Mouse (Mus musculus): ENCODE data around the gene Rasal3. TPM values are rescaled to one million over a fixed set of nuclear protein-coding genes. Genes with fewer than 3 reads are reported as not detected.

The Rasal3 gene
- polyA plus RNA-seq, 1 experiment from 2014 or later = 1.5 TPM

- Histone ChIP-seq H3K27me3 (ENCODE audit: control insufficient read depth, insufficient read depth, low read length) (no peaks in the 10 kb centered on the region), H3K36me3 (ENCODE audit: control insufficient read depth, insufficient read depth, low read length) (peaks cover 63% of the 10 kb centered on the region), H3K4me3 (ENCODE audit: low read depth, low read length) (no peak overlapping the region), H3K9me3 (ENCODE audit: control insufficient read depth, low read depth, low read length) (no peaks in the 10 kb centered on the region), H3K4me2 (replicated peaks; ENCODE audit: low read depth, low read length) (no peak overlapping the region), H3K4me1 (ENCODE audit: control insufficient read depth, insufficient read depth, low read length) (no peaks in the 10 kb centered on the region), H3K27ac (ENCODE audit: low read length) (no peak overlapping the region), H3K9ac (replicated peaks; ENCODE audit: low read depth, low read length) (no peak overlapping the region)
- 93% methylated on average over 6 of the region's 6 CpGs for WGBS
- no peak for ATAC-seq (ENCODE audit: insufficient number of reproducible peaks, insufficient read depth, low FRiP score, low read depth)
Measured at GRCm38 (mm10) chr17:32355031-32355430, 48.4 kb downstream of the Rasal3 start.

GRCm38 (mm10) chr17:32354211-32354610, 49.2 kb downstream of the Rasal3 start:
- Histone ChIP-seq H3K27me3 (ENCODE audit: control insufficient read depth, insufficient read depth, low read length) (no peaks in the 10 kb centered on the region), H3K4me3 (ENCODE audit: low read depth, low read length) (no peak overlapping the region), H3K9me3 (ENCODE audit: control insufficient read depth, low read depth, low read length) (no peaks in the 10 kb centered on the region), H3K9ac (replicated peaks; ENCODE audit: low read depth, low read length) (no peak overlapping the region), H3K4me2 (replicated peaks; ENCODE audit: low read depth, low read length) (no peak overlapping the region), H3K36me3 (ENCODE audit: control insufficient read depth, insufficient read depth, low read length) (peaks cover 55% of the 10 kb centered on the region), H3K4me1 (ENCODE audit: control insufficient read depth, insufficient read depth, low read length) (peaks cover 4% of the 10 kb centered on the region; the same call in 1 of the 2 replicates), H3K27ac (ENCODE audit: low read length) (no peak overlapping the region)
- no peak for ATAC-seq (ENCODE audit: insufficient number of reproducible peaks, insufficient read depth, low FRiP score, low read depth)
- WGBS = 71% methylated on average over 5 of the region's 5 CpGs

- peaks cover 9% of the 10 kb centered on the region; the same call in 1 of the 2 replicates for H3K4me1 ChIP-seq (ENCODE audit: control insufficient read depth, insufficient read depth, low read length)
- H3K27me3 ChIP-seq (ENCODE audit: control insufficient read depth, insufficient read depth, low read length) = no peaks in the 10 kb centered on the region
- H3K4me2 ChIP-seq (replicated peaks; ENCODE audit: low read depth, low read length) = no peak overlapping the region
- no peak overlapping the region for H3K27ac ChIP-seq (ENCODE audit: low read length)
- no peaks in the 10 kb centered on the region for H3K9me3 ChIP-seq (ENCODE audit: control insufficient read depth, low read depth, low read length)
- no peak overlapping the region for H3K9ac ChIP-seq (replicated peaks; ENCODE audit: low read depth, low read length)
- no peak overlapping the region for H3K4me3 ChIP-seq (ENCODE audit: low read depth, low read length)
- no peak for ATAC-seq (ENCODE audit: insufficient number of reproducible peaks, insufficient read depth, low FRiP score, low read depth)
- peaks cover 49% of the 10 kb centered on the region for H3K36me3 ChIP-seq (ENCODE audit: control insufficient read depth, insufficient read depth, low read length)
- WGBS = 85% methylated on average over 4 of the region's 4 CpGs
Measured at GRCm38 (mm10) chr17:32353696-32354095, 49.7 kb downstream of the Rasal3 start.

- Histone ChIP-seq H3K4me1 (ENCODE audit: control insufficient read depth, insufficient read depth, low read length) (peaks cover 9% of the 10 kb centered on the region; the same call in 1 of the 2 replicates), H3K4me2 (replicated peaks; ENCODE audit: low read depth, low read length) (no peak overlapping the region), H3K27me3 (ENCODE audit: control insufficient read depth, insufficient read depth, low read length) (no peaks in the 10 kb centered on the region), H3K9me3 (ENCODE audit: control insufficient read depth, low read depth, low read length) (no peaks in the 10 kb centered on the region), H3K27ac (ENCODE audit: low read length) (no peak overlapping the region), H3K36me3 (ENCODE audit: control insufficient read depth, insufficient read depth, low read length) (peaks cover 30% of the 10 kb centered on the region), H3K9ac (replicated peaks; ENCODE audit: low read depth, low read length) (no peak overlapping the region), H3K4me3 (ENCODE audit: low read depth, low read length) (no peak overlapping the region)
- ATAC-seq (ENCODE audit: insufficient number of reproducible peaks, insufficient read depth, low FRiP score, low read depth) = no peak
Measured at GRCm38 (mm10) chr17:32351726-32352125, 51.7 kb downstream of the Rasal3 start.

- WGBS = 63% methylated on average over 3 of the region's 3 CpGs
Measured at GRCm38 (mm10) chr17:32351269-32351668, 52.1 kb downstream of the Rasal3 start.

GRCm38 (mm10) chr17:32350382-32350983, 52.9 kb downstream of the Rasal3 start, which contains the start of gene Akap8l:
Akap8l (minus strand) TSS chr17:32350607.
- peak; percentile 99 for ATAC-seq (ENCODE audit: insufficient number of reproducible peaks, insufficient read depth, low FRiP score, low read depth)
- Histone ChIP-seq H3K9me3 (ENCODE audit: control insufficient read depth, low read depth, low read length) (no peaks in the 10 kb centered on the region), H3K9ac (replicated peaks; ENCODE audit: low read depth, low read length) (peak within 1 kb of the TSS; percentile 43), H3K27me3 (ENCODE audit: control insufficient read depth, insufficient read depth, low read length) (no peaks in the 10 kb centered on the region), H3K27ac (ENCODE audit: low read length) (peak within 1 kb of the TSS; percentile 17; the same call in 1 of the 2 replicates), H3K4me2 (replicated peaks; ENCODE audit: low read depth, low read length) (peak within 1 kb of the TSS; percentile 63), H3K4me3 (ENCODE audit: low read depth, low read length) (peak within 1 kb of the TSS; percentile 90), H3K36me3 (ENCODE audit: control insufficient read depth, insufficient read depth, low read length) (peaks cover 17% of the 10 kb centered on the region), H3K4me1 (ENCODE audit: control insufficient read depth, insufficient read depth, low read length) (peaks cover 9% of the 10 kb centered on the region; the same call in 1 of the 2 replicates)
- under 1% methylated on average over 37 of the region's 37 CpGs for WGBS

More at GRCm38 (mm10) chr17:32351269-32351668, 52.1 kb downstream of the Rasal3 start:
- H3K4me2 ChIP-seq (replicated peaks; ENCODE audit: low read depth, low read length) = peak overlapping the region; percentile 63
- peaks cover 9% of the 10 kb centered on the region; the same call in 1 of the 2 replicates for H3K4me1 ChIP-seq (ENCODE audit: control insufficient read depth, insufficient read depth, low read length)
- ATAC-seq (ENCODE audit: insufficient number of reproducible peaks, insufficient read depth, low FRiP score, low read depth) = no peak
- H3K36me3 ChIP-seq (ENCODE audit: control insufficient read depth, insufficient read depth, low read length) = peaks cover 25% of the 10 kb centered on the region
- no peak overlapping the region for H3K27ac ChIP-seq (ENCODE audit: low read length)
- peak overlapping the region; percentile 90; the same call in 1 of the 2 replicates for H3K4me3 ChIP-seq (ENCODE audit: low read depth, low read length)
- H3K9ac ChIP-seq (replicated peaks; ENCODE audit: low read depth, low read length) = no peak overlapping the region
- no peaks in the 10 kb centered on the region for H3K9me3 ChIP-seq (ENCODE audit: control insufficient read depth, low read depth, low read length)
- H3K27me3 ChIP-seq (ENCODE audit: control insufficient read depth, insufficient read depth, low read length) = no peaks in the 10 kb centered on the region

GRCm38 (mm10) chr17:32349851-32350381, 53.5 kb downstream of the Rasal3 start:
- Histone ChIP-seq H3K36me3 (ENCODE audit: control insufficient read depth, insufficient read depth, low read length) (peaks cover 14% of the 10 kb centered on the region), H3K4me1 (ENCODE audit: control insufficient read depth, insufficient read depth, low read length) (peaks cover 9% of the 10 kb centered on the region; the same call in 1 of the 2 replicates), H3K27ac (ENCODE audit: low read length) (peak overlapping the region; percentile 17; the same call in 1 of the 2 replicates), H3K9me3 (ENCODE audit: control insufficient read depth, low read depth, low read length) (no peaks in the 10 kb centered on the region), H3K4me3 (ENCODE audit: low read depth, low read length) (peak overlapping the region; percentile 90), H3K4me2 (replicated peaks; ENCODE audit: low read depth, low read length) (peak overlapping the region; percentile 62), H3K27me3 (ENCODE audit: control insufficient read depth, insufficient read depth, low read length) (no peaks in the 10 kb centered on the region), H3K9ac (replicated peaks; ENCODE audit: low read depth, low read length) (peak overlapping the region; percentile 43)
- ATAC-seq (ENCODE audit: insufficient number of reproducible peaks, insufficient read depth, low FRiP score, low read depth) = no peak
- WGBS = under 1% methylated on average over 24 of the region's 24 CpGs

GRCm38 (mm10) chr17:32349037-32349732, 54.2 kb downstream of the Rasal3 start:
- no peak for ATAC-seq (ENCODE audit: insufficient number of reproducible peaks, insufficient read depth, low FRiP score, low read depth)
- Histone ChIP-seq H3K9me3 (ENCODE audit: control insufficient read depth, low read depth, low read length) (no peaks in the 10 kb centered on the region), H3K4me2 (replicated peaks; ENCODE audit: low read depth, low read length) (peak overlapping the region; percentile 62), H3K27ac (ENCODE audit: low read length) (no peak overlapping the region), H3K27me3 (ENCODE audit: control insufficient read depth, insufficient read depth, low read length) (no peaks in the 10 kb centered on the region), H3K4me3 (ENCODE audit: low read depth, low read length) (peak overlapping the region; percentile 90), H3K36me3 (ENCODE audit: control insufficient read depth, insufficient read depth, low read length) (peaks cover 14% of the 10 kb centered on the region), H3K4me1 (ENCODE audit: control insufficient read depth, insufficient read depth, low read length) (peaks cover 9% of the 10 kb centered on the region; the same call in 1 of the 2 replicates), H3K9ac (replicated peaks; ENCODE audit: low read depth, low read length) (no peak overlapping the region)
- 8% methylated on average over 4 of the region's 4 CpGs for WGBS
